Mouse (Mus musculus) embryonic facial prominence, embryonic 14.5 days (tissue): Measurements from ENCODE around the gene Abca13. TPM values are rescaled to one million over a fixed set of nuclear protein-coding genes. Genes with fewer than 3 reads are reported as not detected.

Experiments used
- ATAC-seq: fragments of 200-750 bp; cut with Nextera tagmentation; 2 replicates; pipeline ENCODE4 v1.8.0; 2017; ENCODE audit warnings: low read depth, moderate number of reproducible peaks, moderate TSS enrichment
- DNase-seq: peaks from one replicate; pipeline ENCODE4 v3.0.0-alpha.2; 2015; ENCODE audit warnings: low spot score
- H3K27ac ChIP-seq: fragments of 300-500 bp; sonication (generic); replicated peaks from 2 replicates; pipeline ENCODE4 v1.5.1; 2014; ENCODE audit warnings: low read depth, mild to moderate bottlenecking, low read length, moderate library complexity
- H3K27me3 ChIP-seq: fragments of 300-500 bp; sonication (generic); replicated peaks from 2 replicates; pipeline ENCODE4 v1.6.1; 2014; ENCODE audit warnings: low read length; ENCODE audit not compliant: control insufficient read depth, insufficient read depth
- H3K36me3 ChIP-seq: fragments of 300-500 bp; sonication (generic); 2 replicates; pipeline ENCODE4 v1.6.1; 2014; ENCODE audit warnings: low read length, mixed read lengths; ENCODE audit not compliant: control insufficient read depth, insufficient read depth
- H3K4me1 ChIP-seq: fragments of 300-500 bp; sonication (generic); 2 replicates; pipeline ENCODE4 v1.6.1; 2014; ENCODE audit warnings: antibody characterized with exemption, low read length; ENCODE audit not compliant: control insufficient read depth, insufficient read depth
- H3K4me2 ChIP-seq: fragments of 300-500 bp; sonication (generic); 2 replicates; pipeline ENCODE4 v1.6.1; 2014; ENCODE audit warnings: low read depth, mild to moderate bottlenecking, low read length, moderate library complexity, mixed read lengths
- H3K4me3 ChIP-seq: fragments of 300-500 bp; sonication (generic); 2 replicates; pipeline ENCODE4 v1.5.1; 2014; ENCODE audit warnings: low read depth, mild to moderate bottlenecking, low read length
- H3K9ac ChIP-seq: fragments of 300-500 bp; sonication (generic); 2 replicates; pipeline ENCODE4 v1.6.1; 2014; ENCODE audit warnings: low read depth, mild to moderate bottlenecking, low read length, moderate library complexity, mixed read lengths
- H3K9me3 ChIP-seq: fragments of 300-500 bp; sonication (generic); 2 replicates; pipeline ENCODE4 v1.6.1; 2016; ENCODE audit warnings: low read length; ENCODE audit not compliant: control insufficient read depth
- WGBS: fragments of 180-500 bp; shearing (Covaris S2); extraction: QIAGEN DNeasy Blood & Tissue Kit; methylation state at CpG from one replicate; pipeline ENCODE4 v1.1.7; 2014; 5-methylcytosine and 5-hydroxymethylcytosine counted together
- polyA plus RNA-seq: library from polyadenylated mRNA; unstranded; fragments of >200 nt; fragmentation: Nextera tagmentation; extraction: Ambion mirVana; gene quantifications from 2 replicates; pipeline ENCODE4 v1.2.1, GENCODE M21; 2014

Abca13 gene
- polyA plus RNA-seq, 1 experiment from 2014 or later, result 0.18 TPM

GRCm38 (mm10) chr11:9528556-9528955 lies 336.8 kb downstream of the Abca13 start:
- Histone ChIP-seq H3K27me3 (no peaks in the 10 kb centered on the region), H3K9ac (no peak overlapping the region), H3K4me2 (no peak overlapping the region), H3K4me3 (no peak overlapping the region), H3K9me3 (no peaks in the 10 kb centered on the region), H3K4me1 (no peaks in the 10 kb centered on the region), H3K36me3 (no peaks in the 10 kb centered on the region), H3K27ac (no peak overlapping the region)
- DNase-seq (no peak), ATAC-seq (no peak)
- WGBS, result 81% methylated on average over 3 of the region's 3 CpGs

DNA sequence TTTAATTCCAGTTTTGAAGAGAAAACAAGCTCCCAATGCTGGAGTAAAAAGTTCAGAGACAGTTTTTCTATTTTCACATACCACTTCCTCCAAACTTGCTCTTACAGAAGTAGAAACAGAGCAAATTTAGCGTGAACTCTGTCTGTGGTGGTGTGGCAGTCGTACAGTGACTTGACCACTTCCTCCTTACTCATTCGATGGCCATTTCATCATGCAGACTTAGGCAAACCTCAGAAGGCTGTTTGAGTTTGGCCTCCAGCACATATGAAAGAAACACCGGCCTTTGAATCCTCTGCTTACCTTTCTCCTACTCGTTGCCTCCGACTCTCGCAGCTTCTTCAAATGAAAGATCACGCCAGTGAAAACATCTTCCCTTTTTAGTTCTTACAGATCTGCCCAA lies 340.0 kb downstream of the Abca13 start:
- Histone ChIP-seq H3K4me1 (no peaks in the 10 kb centered on the region), H3K27ac (no peak overlapping the region), H3K9ac (no peak overlapping the region), H3K9me3 (no peaks in the 10 kb centered on the region), H3K27me3 (no peaks in the 10 kb centered on the region), H3K4me3 (no peak overlapping the region), H3K4me2 (no peak overlapping the region), H3K36me3 (no peaks in the 10 kb centered on the region)
- 86% methylated on average over 8 of the region's 8 CpGs for WGBS
- no peak for ATAC-seq
- DNase-seq, result no peak

- Histone ChIP-seq H3K4me3 (no peak overlapping the region), H3K9me3 (no peaks in the 10 kb centered on the region), H3K36me3 (no peaks in the 10 kb centered on the region), H3K9ac (no peak overlapping the region), H3K27ac (no peak overlapping the region), H3K4me2 (no peak overlapping the region), H3K27me3 (no peaks in the 10 kb centered on the region), H3K4me1 (no peaks in the 10 kb centered on the region)
- WGBS, result 81% methylated on average over 1 of the region's 1 CpGs
- DNase-seq (no peak), ATAC-seq (no peak)
Measured at GRCm38 (mm10) chr11:9533189-9533588, 341.4 kb downstream of the Abca13 start.

GRCm38 (mm10) chr11:9533658-9534202 lies 342.0 kb downstream of the Abca13 start:
- Histone ChIP-seq H3K4me1 (no peaks in the 10 kb centered on the region), H3K4me3 (no peak overlapping the region), H3K9me3 (no peaks in the 10 kb centered on the region), H3K9ac (no peak overlapping the region), H3K27me3 (no peaks in the 10 kb centered on the region), H3K36me3 (no peaks in the 10 kb centered on the region), H3K4me2 (no peak overlapping the region), H3K27ac (no peak overlapping the region)
- ATAC-seq (no peak), DNase-seq (no peak)
- WGBS, result 91% methylated on average over 1 of the region's 1 CpGs

DNA sequence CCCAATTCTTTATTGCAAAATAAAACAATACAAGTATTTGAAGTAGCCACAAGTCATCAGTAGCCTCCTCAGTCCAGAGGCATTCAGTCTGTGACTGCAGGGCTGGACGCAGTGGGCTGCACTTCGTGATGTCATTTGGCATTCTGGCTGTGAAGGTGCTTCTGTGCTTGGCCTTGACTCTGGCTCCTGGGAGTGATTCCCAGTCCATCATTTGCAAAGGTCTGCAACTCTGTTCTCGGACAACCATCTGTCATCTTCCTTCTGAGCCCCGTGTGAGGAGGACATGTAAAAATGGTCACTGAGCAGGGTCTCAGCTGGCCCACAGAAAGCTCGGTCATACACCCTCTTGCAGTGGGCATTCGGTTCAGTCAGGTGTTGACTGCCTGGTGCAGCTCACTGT lies 345.1 kb downstream of the Abca13 start:
- Histone ChIP-seq H3K27me3 (no peaks in the 10 kb centered on the region), H3K27ac (no peak overlapping the region), H3K9ac (no peak overlapping the region), H3K4me3 (no peak overlapping the region), H3K9me3 (no peaks in the 10 kb centered on the region), H3K4me1 (no peaks in the 10 kb centered on the region), H3K4me2 (no peak overlapping the region), H3K36me3 (no peaks in the 10 kb centered on the region)
- no peak for ATAC-seq
- WGBS, result 55% methylated on average over 6 of the region's 6 CpGs
- no peak for DNase-seq

DNA sequence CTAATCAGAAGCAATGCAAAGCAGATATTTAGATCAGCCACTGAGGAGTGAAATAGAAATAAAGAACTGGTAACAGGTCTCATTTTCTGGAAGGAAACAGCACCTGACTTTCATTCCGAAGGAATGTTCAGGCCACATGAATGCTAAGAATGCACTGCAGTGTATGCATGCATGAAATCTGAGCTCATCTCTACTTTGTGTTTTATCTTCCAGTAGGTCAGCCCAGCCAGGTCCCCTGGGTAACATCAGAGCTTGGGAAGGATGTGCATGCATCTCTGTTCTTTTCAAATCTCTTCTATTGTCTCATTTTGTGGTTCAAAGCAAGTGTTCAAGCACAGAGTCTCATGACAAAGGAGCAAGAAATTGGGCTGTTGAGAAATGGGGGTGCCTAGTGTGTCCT lies 346.6 kb downstream of the Abca13 start:
- no peak for ATAC-seq
- no peaks in the 10 kb centered on the region for H3K4me1 ChIP-seq
- no peaks in the 10 kb centered on the region for H3K9me3 ChIP-seq
- no peaks in the 10 kb centered on the region for H3K27me3 ChIP-seq
- no peak overlapping the region for H3K9ac ChIP-seq
- WGBS, result 36% methylated on average over 1 of the region's 1 CpGs
- H3K36me3 ChIP-seq, result no peaks in the 10 kb centered on the region
- peak; percentile 27 for DNase-seq
- no peak overlapping the region for H3K4me3 ChIP-seq
- no peak overlapping the region for H3K4me2 ChIP-seq
- H3K27ac ChIP-seq, result no peak overlapping the region

DNA sequence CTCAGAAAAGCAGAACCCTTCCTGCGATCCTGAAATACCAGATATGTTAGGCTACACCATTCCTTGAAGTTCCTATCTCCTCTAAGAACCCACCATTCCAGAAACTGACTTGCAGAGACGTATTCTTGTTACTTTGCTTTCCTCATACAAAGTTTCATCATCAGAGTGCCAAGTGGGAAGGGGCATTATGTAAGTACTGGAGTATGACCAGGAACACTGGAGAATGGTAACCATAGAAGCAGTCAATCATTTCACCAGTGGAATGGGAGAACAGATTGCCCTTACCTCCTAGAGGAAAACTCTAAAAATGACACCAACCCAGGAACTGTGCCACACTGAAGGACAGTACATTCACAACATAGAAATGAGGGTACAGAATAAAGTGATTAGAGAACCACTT lies 368.3 kb downstream of the Abca13 start:
- Histone ChIP-seq H3K4me3 (no peak overlapping the region), H3K27ac (no peak overlapping the region), H3K4me1 (no peaks in the 10 kb centered on the region), H3K36me3 (no peaks in the 10 kb centered on the region), H3K9ac (no peak overlapping the region), H3K9me3 (no peaks in the 10 kb centered on the region), H3K4me2 (no peak overlapping the region), H3K27me3 (no peaks in the 10 kb centered on the region)
- ATAC-seq (no peak), DNase-seq (no peak)
- WGBS, result 87% methylated on average over 2 of the region's 2 CpGs

GRCm38 (mm10) chr11:9568302-9568701 lies 376.6 kb downstream of the Abca13 start:
- Histone ChIP-seq H3K4me3 (no peak overlapping the region), H3K9ac (no peak overlapping the region), H3K9me3 (no peaks in the 10 kb centered on the region), H3K27ac (no peak overlapping the region), H3K4me1 (no peaks in the 10 kb centered on the region), H3K4me2 (no peak overlapping the region), H3K36me3 (no peaks in the 10 kb centered on the region), H3K27me3 (no peaks in the 10 kb centered on the region)
- DNase-seq (no peak), ATAC-seq (no peak)
- WGBS, result 82% methylated on average over 2 of the region's 2 CpGs

DNA sequence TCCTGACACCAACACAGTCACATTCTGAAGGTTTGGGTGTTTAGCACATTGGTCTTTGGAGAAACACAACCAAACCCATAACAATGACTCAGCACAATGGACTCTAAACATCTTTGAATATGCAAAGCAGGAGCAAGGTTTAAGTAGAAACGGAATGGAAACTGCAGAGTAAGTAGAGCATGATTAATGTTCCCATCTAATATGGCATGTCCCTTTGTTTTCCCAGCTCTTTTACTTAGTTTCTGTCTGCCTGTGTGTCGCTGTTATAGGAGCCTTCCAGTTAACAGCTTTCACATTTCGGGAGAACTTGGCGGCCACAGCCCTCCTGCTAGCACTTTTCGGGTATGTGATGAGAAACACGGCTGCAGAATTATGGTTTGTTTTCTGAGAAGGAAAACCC lies 378.6 kb downstream of the Abca13 start:
- no peaks in the 10 kb centered on the region for H3K4me1 ChIP-seq
- H3K4me3 ChIP-seq, result no peak overlapping the region
- no peaks in the 10 kb centered on the region for H3K36me3 ChIP-seq
- ATAC-seq, result no peak; the same call in 1 of the 2 replicates
- H3K9me3 ChIP-seq, result no peaks in the 10 kb centered on the region
- DNase-seq, result peak; percentile 3
- no peak overlapping the region for H3K4me2 ChIP-seq
- no peak overlapping the region for H3K9ac ChIP-seq
- H3K27me3 ChIP-seq, result no peaks in the 10 kb centered on the region
- no peak overlapping the region for H3K27ac ChIP-seq
- 58% methylated on average over 6 of the region's 6 CpGs for WGBS
